Mouse (Mus musculus): ENCODE results near the gene Gm28051.

DNA sequence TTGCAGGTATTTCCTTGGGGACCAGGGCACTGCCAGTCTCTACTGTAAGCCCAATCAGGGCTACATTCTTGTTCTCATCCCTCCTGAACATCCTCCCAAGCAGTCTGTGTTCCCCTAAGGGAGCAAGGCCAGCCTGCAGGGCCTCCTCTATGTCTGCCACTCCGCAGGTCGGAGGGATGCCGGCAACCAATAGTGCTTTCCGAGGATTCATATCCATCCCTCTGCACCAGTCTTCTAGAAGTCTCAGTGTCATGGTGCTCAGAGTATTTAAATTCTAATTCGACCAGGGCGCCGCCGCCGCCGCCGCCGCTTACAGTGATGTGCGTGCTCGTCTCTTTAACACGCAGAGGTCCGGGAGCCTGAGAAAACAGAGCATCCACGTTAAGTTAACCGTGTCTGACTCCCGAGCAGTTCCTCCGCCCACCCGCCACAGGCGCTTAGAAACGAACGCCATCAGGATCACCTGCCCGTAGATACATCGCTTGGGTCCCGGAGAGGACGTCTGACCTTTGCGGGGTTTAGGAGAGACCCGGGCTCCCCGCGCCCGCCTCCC is 14.5 kb downstream of the Gm28051 start:
- no peak for TF ChIP-seq CTCF (IDR thresholded peaks at IDR 0.05; ENCODE audit: extremely low read depth, insufficient read depth, low read length)
- TF ChIP-seq POLR2A (IDR thresholded peaks at IDR 0.05; ENCODE audit: extremely low read depth, insufficient read depth, low read length), result no peak

Data from cortical plate, adult 2 months (tissue).